ENCODE assay signal across 13 mouse cellular contexts in the genomic region with DNA sequence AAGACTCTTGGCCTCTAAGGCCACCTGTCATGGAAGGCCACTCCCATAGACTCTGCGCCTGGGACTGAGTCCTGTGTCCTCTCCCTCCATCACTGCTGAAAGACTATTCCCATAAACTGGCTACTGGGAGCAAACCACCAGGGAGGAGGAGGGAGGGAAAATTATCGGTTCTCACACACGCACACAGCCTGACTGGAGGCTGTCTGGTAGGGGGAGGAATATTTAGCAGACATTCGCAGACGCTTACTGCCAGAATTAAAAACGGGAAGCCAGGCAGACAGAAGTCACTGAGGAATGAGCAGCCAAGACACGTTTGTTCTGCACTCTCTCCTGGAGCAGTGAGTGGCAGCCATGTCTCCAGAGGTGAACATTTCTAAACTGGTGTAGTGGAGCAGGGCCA. TPM values are rescaled to one million over a fixed set of nuclear protein-coding genes. Genes with fewer than 3 reads are reported as not detected.
DNase-seq lines count a peak whose midpoint lies in the region; ATAC-seq and TF ChIP-seq lines count a peak whose summit lies in the region.
"Had no signal": no experiment of that assay in that cellular context is flagged by ENCODE, and none has a peak within 500 bp of the region (broad histone marks: within the 10 kb centered on the region; RNA-seq: fewer than 3 reads in every experiment).

No protein-coding gene starts in this region.

- no peak overlapping the region for H3K4me3 ChIP-seq in midbrain, embryonic 14.5 days (replicated peaks; ENCODE audit: low read depth, low read length)
- no peak overlapping the region for H3K4me3 ChIP-seq in midbrain, embryonic 11.5 days (ENCODE audit: low read depth, low read length)
- no peak overlapping the region for H3K4me3 ChIP-seq in heart, embryonic 14.5 days (ENCODE audit: control insufficient read depth in 1 of 2, insufficient read depth in 1 of 2, low read depth in 1 of 2, low read length in 2 of 2)
- no peak overlapping the region for H3K4me3 ChIP-seq in limb, embryonic 14.5 days (replicated peaks; ENCODE audit: low read length)
- H3K4me3 ChIP-seq: embryonic facial prominence, embryonic 12.5 days; neural tube, embryonic 12.5 days had no signal

- H3K27me3 ChIP-seq in midbrain, embryonic 14.5 days (ENCODE audit: control insufficient read depth, insufficient read depth, low read length), result no peaks in the 10 kb centered on the region
- H3K27me3 ChIP-seq in midbrain, embryonic 11.5 days (ENCODE audit: control insufficient read depth, insufficient read depth, low read length), result no peaks in the 10 kb centered on the region
- H3K27me3 ChIP-seq in heart, embryonic 14.5 days (ENCODE audit: control insufficient read depth, insufficient read depth, low read length), result no peaks in the 10 kb centered on the region
- no peaks in the 10 kb centered on the region for H3K27me3 ChIP-seq in limb, embryonic 14.5 days (ENCODE audit: control insufficient read depth, insufficient read depth, low read length)
- H3K27me3 ChIP-seq: embryonic facial prominence, embryonic 12.5 days had no signal

- H3K4me2 ChIP-seq in midbrain, embryonic 14.5 days (ENCODE audit: low read length), result no peak overlapping the region
- no peak overlapping the region for H3K4me2 ChIP-seq in midbrain, embryonic 11.5 days
- no peak overlapping the region for H3K4me2 ChIP-seq in heart, embryonic 14.5 days (ENCODE audit: low read length)
- no peak overlapping the region for H3K4me2 ChIP-seq in limb, embryonic 14.5 days (replicated peaks; ENCODE audit: low read depth, low read length, severe bottlenecking)
- H3K4me2 ChIP-seq: embryonic facial prominence, embryonic 12.5 days; neural tube, embryonic 12.5 days had no signal

- 0 out of 2 replicates have a peak overlapping the region, but pooled peaks have one; percentile 20 for H3K27ac ChIP-seq in midbrain, embryonic 14.5 days (replicated peaks; ENCODE audit: low read depth, low read length)
- no peak overlapping the region for H3K27ac ChIP-seq in midbrain, embryonic 11.5 days (ENCODE audit: low read depth, low read length)
- H3K27ac ChIP-seq in heart, embryonic 14.5 days (replicated peaks in 1 of 2; ENCODE audit: control insufficient read depth in 1 of 2, insufficient read depth in 1 of 2, low read depth in 2 of 2, low read length in 2 of 2), result peak overlapping the region; percentile 71 to 81
- no peak overlapping the region for H3K27ac ChIP-seq in limb, embryonic 14.5 days (replicated peaks; ENCODE audit: low read depth, low read length)
- H3K27ac ChIP-seq: embryonic facial prominence, embryonic 12.5 days; neural tube, embryonic 12.5 days had no signal

- no peak for TF ChIP-seq POLR2A in limb, embryonic 14.5 days (IDR thresholded peaks at IDR 0.05; ENCODE audit: borderline replicate concordance, extremely low read depth, insufficient read depth, insufficient read length)

- peaks cover 50% of the 10 kb centered on the region for H3K4me1 ChIP-seq in midbrain, embryonic 14.5 days (ENCODE audit: control insufficient read depth, insufficient read depth, low read length)
- H3K4me1 ChIP-seq in midbrain, embryonic 11.5 days (ENCODE audit: control insufficient read depth, insufficient read depth, low read length), result peaks cover 34% of the 10 kb centered on the region
- H3K4me1 ChIP-seq in heart, embryonic 14.5 days (ENCODE audit: control insufficient read depth in 2 of 2, insufficient read depth in 2 of 2, low read length in 2 of 2), result peaks cover 63 to 92% of the 10 kb centered on the region in 2 experiments
- peaks cover 39% of the 10 kb centered on the region for H3K4me1 ChIP-seq in limb, embryonic 14.5 days (ENCODE audit: control insufficient read depth, insufficient read depth, low read length)

- WGBS in midbrain, embryonic 14.5 days, result 38% methylated on average over 7 of the region's 7 CpGs
- 71% methylated on average over 7 of the region's 7 CpGs for WGBS in midbrain, embryonic 11.5 days
- 9% methylated on average over 7 of the region's 7 CpGs for WGBS in heart, embryonic 14.5 days
- 22% methylated on average over 7 of the region's 7 CpGs for WGBS in limb, embryonic 14.5 days

- peak; percentile 73 for ATAC-seq in frontal cortex, adult (ENCODE audit: low TSS enrichment)
- ATAC-seq in midbrain, embryonic 14.5 days (ENCODE audit: low FRiP score, low TSS enrichment), result no peak
- ATAC-seq in midbrain, embryonic 11.5 days (ENCODE audit: low FRiP score), result no peak
- ATAC-seq in heart, embryonic 14.5 days (ENCODE audit: insufficient number of reproducible peaks, insufficient read depth, low FRiP score, low read depth), result peak; percentile 48; the same call in 1 of the 2 replicates
- ATAC-seq in limb, embryonic 14.5 days (ENCODE audit: low FRiP score, low read depth), result 0 out of 2 replicates have a peak, but pooled peaks have one; percentile 53

- no peak overlapping the region for H3K9ac ChIP-seq in midbrain, embryonic 14.5 days (replicated peaks; ENCODE audit: low read length)
- no peak overlapping the region for H3K9ac ChIP-seq in midbrain, embryonic 11.5 days (ENCODE audit: low read length)
- H3K9ac ChIP-seq in heart, embryonic 14.5 days (ENCODE audit: low read length), result no peak overlapping the region
- no peak overlapping the region for H3K9ac ChIP-seq in limb, embryonic 14.5 days (ENCODE audit: low read depth, low read length, severe bottlenecking)
- H3K9ac ChIP-seq: embryonic facial prominence, embryonic 12.5 days; neural tube, embryonic 12.5 days had no signal

- no peak for DNase-seq in frontal cortex, postnatal 25 days (ENCODE audit: low spot score in 2 of 2)
- no peak for DNase-seq in midbrain, embryonic 14.5 days
- DNase-seq in midbrain, embryonic 11.5 days (ENCODE audit: low spot score, missing footprints), result no peak
- peak; percentile 30 for DNase-seq in limb, embryonic 14.5 days (ENCODE audit: low spot score)
- no peak for DNase-seq in adrenal gland, postnatal 4 days (ENCODE audit: low spot score in 2 of 2)
- DNase-seq in T-cell, adult 2 months (ENCODE audit: low spot score), result no peak
- DNase-seq: B cell, adult 2 months; cerebellum, adult 11 months; liver had no signal

- no peaks in the 10 kb centered on the region for H3K9me3 ChIP-seq in midbrain, embryonic 14.5 days (ENCODE audit: control insufficient read depth, low read length)
- H3K9me3 ChIP-seq in midbrain, embryonic 11.5 days (ENCODE audit: control insufficient read depth, low read length), result no peaks in the 10 kb centered on the region
- no peaks in the 10 kb centered on the region for H3K9me3 ChIP-seq in heart, embryonic 14.5 days (ENCODE audit: control insufficient read depth, low read length)
- H3K9me3 ChIP-seq in limb, embryonic 14.5 days (ENCODE audit: control insufficient read depth, low read length), result no peaks in the 10 kb centered on the region
- H3K9me3 ChIP-seq: embryonic facial prominence, embryonic 12.5 days; neural tube, embryonic 12.5 days had no signal

- peaks cover 13% of the 10 kb centered on the region for H3K36me3 ChIP-seq in midbrain, embryonic 14.5 days (ENCODE audit: control insufficient read depth, insufficient read depth, low read length)
- H3K36me3 ChIP-seq in midbrain, embryonic 11.5 days (ENCODE audit: control insufficient read depth, insufficient read depth, low read length), result peaks cover 6% of the 10 kb centered on the region; the same call in 1 of the 2 replicates
- H3K36me3 ChIP-seq in heart, embryonic 14.5 days (ENCODE audit: control insufficient read depth, insufficient read depth, low read length), result peaks cover 21% of the 10 kb centered on the region
- peaks cover 6% of the 10 kb centered on the region; the same call in 1 of the 2 replicates for H3K36me3 ChIP-seq in limb, embryonic 14.5 days (ENCODE audit: control insufficient read depth, insufficient read depth, low read length)

RNA-seq across cellular contexts. Expression of a gene that starts 35.9 kb away (rescaled TPM):
- 16.4 and 25.1 TPM in 2 replicates for polyA plus RNA-seq in midbrain, embryonic 14.5 days (2014; fragmentation: Nextera tagmentation; extraction: Ambion mirVana)
- 13.0 and 14.1 TPM in 2 replicates for polyA plus RNA-seq in midbrain, embryonic 11.5 days (2014; fragmentation: Nextera tagmentation; extraction: Ambion mirVana)
- polyA plus RNA-seq in heart, embryonic 14.5 days (2014; fragmentation: Nextera tagmentation; extraction: Ambion mirVana), result 17.8 and 18.0 TPM in 2 replicates
- 21.6 and 24.8 TPM in 2 replicates for polyA plus RNA-seq in limb, embryonic 14.5 days (2012; rRNA removed)
- polyA plus RNA-seq in limb, embryonic 14.5 days (2014; fragmentation: Nextera tagmentation; extraction: Ambion mirVana), result 11.6 and 12.4 TPM in 2 replicates
- 10 to 100 TPM; 47.6 to 52.7 TPM for total RNA-seq in adrenal gland, postnatal 4 days (2021)

Comparison
In these comparisons a context has a peak if more than half of its experiments do, and no peak if none do; other contexts are left out.
1. H3K27ac ChIP-seq: peak in midbrain, embryonic 14.5 days (single experiment) and heart, embryonic 14.5 days (2 of 2); none in midbrain, embryonic 11.5 days (single experiment) and limb, embryonic 14.5 days (single experiment).
2. ATAC-seq: peak in frontal cortex, adult (single experiment), heart, embryonic 14.5 days (single experiment) and limb, embryonic 14.5 days (single experiment); none in midbrain, embryonic 14.5 days (single experiment) and midbrain, embryonic 11.5 days (single experiment).